Mouse (Mus musculus): ENCODE results near the gene 4933434E20Rik.

- TF ChIP-seq CTCF (IDR thresholded peaks at IDR 0.05; ENCODE audit: control insufficient read depth, insufficient read depth, insufficient read length) (no peak), USF1 (IDR thresholded peaks at IDR 0.05; ENCODE audit: low read depth) (no peak)
These were observed 46.5 kb downstream of the 4933434E20Rik start for GRCm38 (mm10) chr3:90097928-90098327.

Data from C2C12 (cell line).